Mouse (Mus musculus) lung, embryonic 14.5 days (tissue): ENCODE measurements around the gene Gpsm2. TPM values are rescaled to one million over a fixed set of nuclear protein-coding genes. Genes with fewer than 3 reads are reported as not detected.

Experiments used
- ATAC-seq: fragments of 200-750 bp; cut with Nextera tagmentation; 2 replicates; pipeline ENCODE4 v1.8.0; 2017; ENCODE audit warnings: mild to moderate bottlenecking, moderate TSS enrichment, moderate library complexity; ENCODE audit not compliant: insufficient read depth
- DNase-seq: peaks from one replicate; pipeline ENCODE4 v3.0.0-alpha.2; 2015
- H3K27ac ChIP-seq: fragments of 300-500 bp; sonication (generic); 2 replicates; pipeline ENCODE4 v1.5.1; 2014; ENCODE audit warnings: low read depth, mild to moderate bottlenecking, moderate library complexity
- H3K27me3 ChIP-seq: fragments of 300-500 bp; sonication (generic); 2 replicates; pipeline ENCODE4 v1.6.1; 2014; ENCODE audit warnings: low read length, control low read depth; ENCODE audit not compliant: insufficient read depth
- H3K36me3 ChIP-seq: fragments of 300-500 bp; sonication (generic); 2 replicates; pipeline ENCODE4 v1.6.1; 2014; ENCODE audit warnings: control low read depth; ENCODE audit not compliant: insufficient read depth
- H3K4me1 ChIP-seq: fragments of 300-500 bp; sonication (generic); 2 replicates; pipeline ENCODE4 v1.6.1; 2014; ENCODE audit warnings: antibody characterized with exemption, control low read depth; ENCODE audit not compliant: insufficient read depth
- H3K4me2 ChIP-seq: fragments of 300-500 bp; sonication (generic); 2 replicates; pipeline ENCODE4 v1.6.1; 2014; ENCODE audit warnings: mild to moderate bottlenecking
- H3K4me3 ChIP-seq: fragments of 300-500 bp; sonication (generic); 2 replicates; pipeline ENCODE4 v1.5.1; 2014; ENCODE audit warnings: low read depth, low read length
- H3K9ac ChIP-seq: fragments of 300-500 bp; sonication (generic); 2 replicates; pipeline ENCODE4 v1.6.1; 2014
- H3K9me3 ChIP-seq: fragments of 300-500 bp; sonication (generic); 2 replicates; pipeline ENCODE4 v1.6.1; 2016; ENCODE audit warnings: low read depth, low read length, control low read depth
- CTCF ChIP-seq: IDR thresholded peaks from 2 replicates; pipeline ENCODE4 v1.5.1; 2016; ENCODE audit warnings: antibody characterized with exemption, low read depth
- WGBS: fragments of 180-500 bp; shearing (Covaris S2); extraction: QIAGEN DNeasy Blood & Tissue Kit; methylation state at CpG from one replicate; pipeline ENCODE4 v1.1.7; 2014; 5-methylcytosine and 5-hydroxymethylcytosine counted together
- polyA plus RNA-seq: library from polyadenylated mRNA; unstranded; fragments of >200 nt; fragmentation: Nextera tagmentation; extraction: Ambion mirVana; gene quantifications from 2 replicates; pipeline ENCODE4 v1.2.1, GENCODE M21; 2014

The Gpsm2 gene
- 55.1 and 59.7 TPM in 2 replicates for polyA plus RNA-seq

GRCm38 (mm10) chr3:108722036-108722872, at the start of gene Gpsm2:
Gpsm2 (minus strand) TSS chr3:108722309.
- Histone ChIP-seq H3K4me3 (peak within 1 kb of the TSS; percentile 75), H3K9me3 (no peaks in the 10 kb centered on the region), H3K4me1 (peaks cover 10% of the 10 kb centered on the region; the same call in 1 of the 2 replicates), H3K9ac (peak within 1 kb of the TSS; percentile 85), H3K36me3 (no peaks in the 10 kb centered on the region), H3K4me2 (peak within 1 kb of the TSS; percentile 77), H3K27me3 (no peaks in the 10 kb centered on the region), H3K27ac (peak within 1 kb of the TSS; percentile 88)
- peak; percentile 98 for ATAC-seq
- no peak for TF ChIP-seq CTCF
- WGBS = 3% methylated on average over 53 of the region's 53 CpGs
- DNase-seq = peak; percentile 99

GRCm38 (mm10) chr3:108770725-108771368, 48.7 kb upstream of the Gpsm2 start:
- H3K9me3 ChIP-seq = no peaks in the 10 kb centered on the region
- H3K36me3 ChIP-seq = no peaks in the 10 kb centered on the region
- H3K4me1 ChIP-seq = peaks cover 13% of the 10 kb centered on the region; the same call in 1 of the 2 replicates
- DNase-seq (peak; percentile 95), ATAC-seq (peak; percentile 95)
- H3K27me3 ChIP-seq = no peaks in the 10 kb centered on the region
- H3K4me2 ChIP-seq = peak overlapping the region; percentile 27
- TF ChIP-seq CTCF = peak; percentile 75
- no peak overlapping the region for H3K4me3 ChIP-seq
- H3K27ac ChIP-seq = peak overlapping the region; percentile 68
- no peak overlapping the region for H3K9ac ChIP-seq
- 16% methylated on average over 6 of the region's 6 CpGs for WGBS

GRCm38 (mm10) chr3:108769547-108769946, 47.4 kb upstream of the Gpsm2 start:
- DNase-seq = no peak
- Histone ChIP-seq H3K36me3 (no peaks in the 10 kb centered on the region), H3K27me3 (no peaks in the 10 kb centered on the region), H3K4me1 (peaks cover 21% of the 10 kb centered on the region; the same call in 1 of the 2 replicates), H3K27ac (no peak overlapping the region), H3K4me3 (no peak overlapping the region), H3K4me2 (no peak overlapping the region), H3K9me3 (no peaks in the 10 kb centered on the region), H3K9ac (no peak overlapping the region)
- ATAC-seq = no peak
- no peak for TF ChIP-seq CTCF
- WGBS = 45% methylated on average over 6 of the region's 6 CpGs

GRCm38 (mm10) chr3:108767416-108767815, 45.3 kb upstream of the Gpsm2 start:
- peaks cover 37% of the 10 kb centered on the region for H3K4me1 ChIP-seq
- no peak overlapping the region for H3K27ac ChIP-seq
- H3K9me3 ChIP-seq = no peaks in the 10 kb centered on the region
- H3K4me2 ChIP-seq = no peak overlapping the region
- no peak overlapping the region for H3K9ac ChIP-seq
- H3K4me3 ChIP-seq = no peak overlapping the region
- no peaks in the 10 kb centered on the region for H3K36me3 ChIP-seq
- no peak for ATAC-seq
- WGBS = 27% methylated on average over 10 of the region's 10 CpGs
- no peaks in the 10 kb centered on the region for H3K27me3 ChIP-seq
- TF ChIP-seq CTCF = no peak
- DNase-seq = peak; percentile 81

GRCm38 (mm10) chr3:108766943-108767342, 44.8 kb upstream of the Gpsm2 start:
- no peak overlapping the region for H3K27ac ChIP-seq
- no peaks in the 10 kb centered on the region for H3K36me3 ChIP-seq
- TF ChIP-seq CTCF = no peak
- H3K9me3 ChIP-seq = no peaks in the 10 kb centered on the region
- no peaks in the 10 kb centered on the region for H3K27me3 ChIP-seq
- DNase-seq = no peak
- no peak for ATAC-seq
- no peak overlapping the region for H3K9ac ChIP-seq
- no peak overlapping the region for H3K4me3 ChIP-seq
- H3K4me2 ChIP-seq = no peak overlapping the region
- H3K4me1 ChIP-seq = peaks cover 38% of the 10 kb centered on the region
- WGBS = 67% methylated on average over 7 of the region's 7 CpGs

- DNase-seq (no peak), ATAC-seq (no peak)
- Histone ChIP-seq H3K4me3 (no peak overlapping the region), H3K27me3 (no peaks in the 10 kb centered on the region), H3K4me1 (peaks cover 32% of the 10 kb centered on the region), H3K9me3 (no peaks in the 10 kb centered on the region), H3K4me2 (no peak overlapping the region), H3K27ac (no peak overlapping the region), H3K36me3 (no peaks in the 10 kb centered on the region), H3K9ac (no peak overlapping the region)
- WGBS = 82% methylated on average over 7 of the region's 7 CpGs
- TF ChIP-seq CTCF = no peak
These were observed 43.4 kb upstream of the Gpsm2 start for GRCm38 (mm10) chr3:108765476-108765875.

GRCm38 (mm10) chr3:108764976-108765375, 42.9 kb upstream of the Gpsm2 start:
- H3K36me3 ChIP-seq = no peaks in the 10 kb centered on the region
- H3K27ac ChIP-seq = no peak overlapping the region
- 23% methylated on average over 7 of the region's 7 CpGs for WGBS
- H3K4me1 ChIP-seq = peaks cover 33% of the 10 kb centered on the region
- H3K27me3 ChIP-seq = no peaks in the 10 kb centered on the region
- no peak overlapping the region for H3K4me2 ChIP-seq
- no peaks in the 10 kb centered on the region for H3K9me3 ChIP-seq
- no peak overlapping the region for H3K9ac ChIP-seq
- DNase-seq (peak; percentile 80), ATAC-seq (no peak)
- H3K4me3 ChIP-seq = no peak overlapping the region
- TF ChIP-seq CTCF = no peak
